Mouse (Mus musculus): ENCODE results near the gene Fam81a. TPM values are rescaled to one million over a fixed set of nuclear protein-coding genes. Genes with fewer than 3 reads are reported as not detected.

The Fam81a gene
- total and polyA plus RNA-seq, 3 experiments = 0.13 TPM; not detected in 2

GRCm38 (mm10) chr9:70069961-70070435 is 72.4 kb downstream of the Fam81a start:
- H3K27ac ChIP-seq (ENCODE audit: insufficient read depth, low read depth) = no peak overlapping the region
- H3K36me3 ChIP-seq (replicated peaks in 1 of 2; ENCODE audit: control insufficient read depth in 1 of 2, insufficient read depth in 1 of 2, low read length in 1 of 2) = no peaks in the 10 kb centered on the region
- DNase-seq (ENCODE audit: extremely low read depth) = no peak
- no peaks in the 10 kb centered on the region for H3K79me2 ChIP-seq (replicated peaks; ENCODE audit: control insufficient read depth, extremely low read depth, insufficient read depth, poor library complexity, severe bottlenecking)
- no peak overlapping the region for H3K9ac ChIP-seq (ENCODE audit: insufficient read depth, low read depth)
- H3K4me3 ChIP-seq (replicated peaks in 1 of 3; ENCODE audit: low read depth in 2 of 3, low read length in 2 of 3, poor library complexity in 1 of 3) = no peak overlapping the region
- no peaks in the 10 kb centered on the region for H3K4me1 ChIP-seq (ENCODE audit: control insufficient read depth in 1 of 2, insufficient read depth in 2 of 2)
- no peak overlapping the region for H3K4me2 ChIP-seq (ENCODE audit: insufficient read depth, low read depth, poor library complexity, severe bottlenecking)
- H3K27me3 ChIP-seq (replicated peaks) = no peaks in the 10 kb centered on the region
- TF ChIP-seq SMC3 (IDR thresholded peaks at IDR 0.05; ENCODE audit: low read depth, low read length) = no peak
- no peak for TF ChIP-seq E2F4 (IDR thresholded peaks at IDR 0.05; ENCODE audit: insufficient replicate concordance, low read depth, low read length)
- TF ChIP-seq MAFK (IDR thresholded peaks at IDR 0.05; ENCODE audit: insufficient replicate concordance, low read length) = no peak
- no peak for TF ChIP-seq TBP (conservative IDR thresholded peaks at IDR 0.05; ENCODE audit: low read depth, low read length)
- TF ChIP-seq POLR2AphosphoS2 (IDR thresholded peaks at IDR 0.05; ENCODE audit: low read depth, low read length) = no peak
- TF ChIP-seq JUND (conservative IDR thresholded peaks at IDR 0.05; ENCODE audit: low read depth, low read length) = no peak
- no peak for TF ChIP-seq KAT2A (IDR thresholded peaks at IDR 0.05; ENCODE audit: insufficient replicate concordance, low read length)
- no peak for TF ChIP-seq USF2 (conservative IDR thresholded peaks at IDR 0.05; ENCODE audit: low read depth, low read length)
- TF ChIP-seq ZKSCAN1 (IDR thresholded peaks at IDR 0.05; ENCODE audit: borderline replicate concordance, low read depth, low read length) = no peak
- TF ChIP-seq MYC (IDR thresholded peaks at IDR 0.05; ENCODE audit: low read depth, low read length) = no peak
- TF ChIP-seq CHD1 (IDR thresholded peaks at IDR 0.05; ENCODE audit: low read depth, low read length) = no peak
- TF ChIP-seq NRF1 (IDR thresholded peaks at IDR 0.05; ENCODE audit: low read depth, low read length) = no peak
- in situ Hi-C loops (cut with MboI; ENCODE audit: low pct_ligation_motif_present, low pct_unique_long_range_greater_than_20kb, low sequenced_read_pairs) = no loop called here
- no peaks in the 10 kb centered on the region for H3K9me3 ChIP-seq (replicated peaks; ENCODE audit: low read length)
- dilution Hi-C loops (cut with MboI; ENCODE audit: extremely low pct_ligation_motif_present, extremely low pct_unique_long_range_greater_than_20kb, low sequenced_read_pairs) = no loop called here

DNA sequence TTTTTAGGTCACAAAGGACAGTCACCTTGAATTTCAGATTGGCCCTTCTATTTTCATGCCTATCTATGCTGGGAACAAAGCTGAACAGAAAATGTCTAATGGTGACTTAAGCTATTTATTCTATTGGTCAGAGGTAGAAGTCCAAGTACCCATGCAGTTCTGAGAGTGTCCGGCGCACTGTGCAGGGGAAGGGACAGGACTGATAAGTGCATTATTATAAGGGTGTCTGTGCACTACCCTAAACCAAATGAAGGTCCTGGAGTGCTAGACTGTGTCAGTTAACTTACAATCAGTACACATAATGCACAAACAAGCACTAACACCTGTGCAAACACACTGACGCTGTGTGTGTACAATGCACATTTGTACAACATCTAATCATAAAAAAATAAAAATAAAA is 74.9 kb downstream of the Fam81a start:
- Histone ChIP-seq H3K4me1 (ENCODE audit: control insufficient read depth in 1 of 2, insufficient read depth in 2 of 2) (peaks cover 0 to 5% of the 10 kb centered on the region in 2 experiments; a peak in 1 of 4 replicates), H3K9ac (ENCODE audit: insufficient read depth, low read depth) (no peak overlapping the region), H3K27me3 (replicated peaks) (no peaks in the 10 kb centered on the region), H3K4me3 (replicated peaks in 1 of 3; ENCODE audit: low read depth in 2 of 3, low read length in 2 of 3, poor library complexity in 1 of 3) (no peak overlapping the region), H3K79me2 (replicated peaks; ENCODE audit: control insufficient read depth, extremely low read depth, insufficient read depth, poor library complexity, severe bottlenecking) (no peaks in the 10 kb centered on the region), H3K9me3 (replicated peaks; ENCODE audit: low read length) (no peaks in the 10 kb centered on the region), H3K4me2 (ENCODE audit: insufficient read depth, low read depth, poor library complexity, severe bottlenecking) (no peak overlapping the region), H3K36me3 (replicated peaks in 1 of 2; ENCODE audit: control insufficient read depth in 1 of 2, insufficient read depth in 1 of 2, low read length in 1 of 2) (no peaks in the 10 kb centered on the region), H3K27ac (ENCODE audit: insufficient read depth, low read depth) (no peak overlapping the region)
- dilution Hi-C loops (cut with MboI; ENCODE audit: extremely low pct_ligation_motif_present, extremely low pct_unique_long_range_greater_than_20kb, low sequenced_read_pairs) (no loop called here), in situ Hi-C loops (cut with MboI; ENCODE audit: low pct_ligation_motif_present, low pct_unique_long_range_greater_than_20kb, low sequenced_read_pairs) (no loop called here)
- TF ChIP-seq CHD2 (IDR thresholded peaks at IDR 0.05; ENCODE audit: low read length) (no peak), NELFE (IDR thresholded peaks at IDR 0.05; ENCODE audit: low read depth, low read length) (no peak), USF2 (conservative IDR thresholded peaks at IDR 0.05; ENCODE audit: low read depth, low read length) (no peak), SIN3A (IDR thresholded peaks at IDR 0.05; ENCODE audit: low read length) (no peak), HCFC1 (IDR thresholded peaks at IDR 0.05; ENCODE audit: low read depth, low read length) (no peak), MAZ (IDR thresholded peaks at IDR 0.05; ENCODE audit: low read depth, low read length) (no peak), POLR2A (IDR thresholded peaks at IDR 0.05; ENCODE audit: low read depth, low read length) (no peak), ZC3H11A (IDR thresholded peaks at IDR 0.05; ENCODE audit: low read depth, low read length) (no peak), NRF1 (IDR thresholded peaks at IDR 0.05; ENCODE audit: low read depth, low read length) (no peak), JUN (IDR thresholded peaks at IDR 0.05; ENCODE audit: insufficient read depth, low read depth, low read length) (no peak)
- DNase-seq (ENCODE audit: extremely low read depth) = no peak
